Mouse (Mus musculus) heart, adult 11 months (tissue): ENCODE results near the gene Ror2.

Source experiments
- DNase-seq: peaks from one replicate; pipeline ENCODE4 v3.0.0; 2022

Ror2 gene

DNA sequence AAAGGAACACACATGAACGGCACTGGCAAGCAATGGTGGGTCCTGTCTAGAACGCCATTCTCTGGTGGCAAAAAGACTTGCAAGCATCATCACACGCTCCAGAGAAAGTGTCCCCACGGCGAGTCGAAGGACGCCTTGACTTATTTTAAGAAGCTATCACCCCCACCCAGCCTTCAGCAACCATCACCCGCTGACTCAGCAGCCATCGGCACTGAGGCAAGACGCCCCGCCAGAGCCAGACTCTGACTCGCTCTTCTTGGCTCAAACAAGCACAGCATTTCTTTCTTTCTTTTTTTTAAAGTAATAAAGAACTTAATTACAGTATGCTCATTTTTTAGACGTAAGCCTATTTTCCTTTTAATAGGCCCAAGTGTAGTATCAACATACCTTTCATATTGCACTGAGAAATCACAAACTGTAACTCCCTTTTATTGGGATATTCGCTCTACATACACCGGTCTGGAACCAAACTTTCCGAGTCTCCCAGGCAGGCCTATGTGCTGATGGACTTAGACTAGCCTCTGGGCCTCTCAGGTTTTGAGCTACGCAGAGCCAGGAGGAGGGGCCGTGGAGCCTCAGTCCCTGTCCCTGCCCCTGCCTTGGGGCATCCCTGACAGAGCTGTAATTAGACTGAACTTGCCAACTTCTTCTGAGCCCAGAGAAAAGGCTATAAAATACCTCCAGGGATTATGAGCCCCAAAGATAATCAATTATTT, 55.3 kb downstream of the Ror2 start:
- DNase-seq, result peak; percentile 88

DNA sequence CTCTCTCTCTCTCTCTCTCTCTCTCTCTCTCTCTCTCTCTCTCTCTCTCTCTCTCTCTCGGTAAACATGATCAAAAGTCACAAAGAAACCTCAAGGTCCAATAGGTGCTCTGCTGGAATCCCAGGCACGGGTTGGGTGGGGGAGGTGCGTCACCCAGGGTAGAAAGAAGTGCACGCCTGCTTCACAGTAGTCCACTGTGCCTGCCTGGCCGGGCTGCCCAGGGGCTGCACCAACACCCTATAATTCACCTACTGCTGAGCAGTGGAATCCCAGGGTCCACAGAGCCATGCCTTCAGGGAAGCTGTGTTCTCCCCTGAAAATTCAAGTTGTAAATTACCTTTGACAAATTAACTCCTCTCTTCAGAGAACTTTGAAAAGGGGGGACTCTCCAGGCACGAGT, 58.9 kb downstream of the Ror2 start:
- DNase-seq, result peak; percentile 83

DNA sequence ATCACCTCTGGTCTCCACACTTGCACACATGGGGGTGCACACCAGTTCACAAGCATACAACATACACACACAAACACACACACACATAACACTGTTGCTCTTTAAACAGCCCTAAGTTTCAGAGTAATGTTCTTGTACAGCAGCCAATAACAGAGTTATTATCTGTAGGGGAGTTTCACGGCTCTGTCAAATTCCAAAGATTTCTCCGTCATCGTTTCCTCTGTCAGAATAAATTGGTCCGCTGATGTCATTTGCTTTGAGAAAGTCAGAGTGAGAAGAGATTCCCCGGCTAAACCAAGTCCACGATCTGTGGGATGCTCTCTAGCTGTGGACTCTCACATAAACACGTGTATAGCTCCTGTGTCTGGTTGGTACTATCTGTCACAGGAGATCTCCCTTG, 59.5 kb downstream of the Ror2 start:
- DNase-seq, result peak; percentile 73

DNA sequence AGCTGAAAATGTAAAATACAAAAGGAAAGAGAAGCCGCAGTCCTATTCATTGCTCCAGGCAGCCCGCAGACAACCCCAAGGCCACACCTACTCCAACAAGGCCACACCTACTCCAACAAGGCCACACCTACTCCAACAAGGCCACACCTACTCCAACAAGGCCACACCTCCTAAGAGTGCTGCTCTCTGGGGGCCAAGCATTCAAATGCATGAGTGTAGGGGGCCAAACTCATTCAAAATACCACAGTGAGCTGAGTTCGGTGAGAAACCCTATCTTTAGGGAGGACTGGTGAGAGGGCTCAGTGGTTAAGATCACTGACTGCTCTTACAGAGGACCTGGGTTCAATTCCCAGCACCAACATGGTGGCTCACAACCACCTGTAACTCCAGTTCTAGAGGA, 60.0 kb downstream of the Ror2 start:
- no peak for DNase-seq

DNA sequence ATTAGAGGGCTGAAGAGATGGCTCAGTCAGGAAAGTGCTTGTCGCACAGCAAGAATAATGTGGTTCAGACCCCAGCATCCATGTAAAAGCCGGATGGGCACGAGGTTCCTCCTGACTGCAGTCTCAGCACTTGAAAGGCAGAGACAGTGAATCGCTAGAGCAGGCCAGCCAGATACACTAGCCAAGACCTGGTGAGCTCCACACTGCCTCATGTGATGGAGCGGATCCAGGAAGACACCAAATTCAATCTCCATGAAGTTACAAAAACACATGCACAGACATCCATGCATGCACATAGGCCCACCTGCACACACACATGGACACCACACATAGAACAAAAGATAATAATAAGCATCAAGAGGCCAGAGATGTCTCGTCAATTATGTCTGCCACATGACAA, 64.7 kb downstream of the Ror2 start:
- no peak for DNase-seq

DNA sequence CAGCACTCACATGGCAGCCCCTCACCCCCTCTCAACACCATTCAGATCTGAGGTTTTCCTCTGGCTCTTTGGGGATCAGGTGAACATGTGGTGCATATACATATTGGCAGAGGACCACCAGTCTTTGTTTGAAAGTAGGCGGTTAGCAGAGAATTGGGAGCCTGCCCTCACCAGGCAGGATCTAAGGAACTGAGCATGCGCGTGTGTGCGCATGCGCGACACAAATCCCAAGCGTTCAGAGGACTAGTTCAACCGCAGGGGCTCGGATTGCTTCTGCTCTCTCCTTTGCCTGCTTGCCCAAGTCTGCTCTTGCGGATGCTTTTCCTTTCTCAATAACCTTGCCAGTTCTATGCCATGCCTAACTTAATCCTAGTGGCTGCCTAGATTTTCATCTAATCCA, 66.0 kb downstream of the Ror2 start:
- no peak for DNase-seq

DNA sequence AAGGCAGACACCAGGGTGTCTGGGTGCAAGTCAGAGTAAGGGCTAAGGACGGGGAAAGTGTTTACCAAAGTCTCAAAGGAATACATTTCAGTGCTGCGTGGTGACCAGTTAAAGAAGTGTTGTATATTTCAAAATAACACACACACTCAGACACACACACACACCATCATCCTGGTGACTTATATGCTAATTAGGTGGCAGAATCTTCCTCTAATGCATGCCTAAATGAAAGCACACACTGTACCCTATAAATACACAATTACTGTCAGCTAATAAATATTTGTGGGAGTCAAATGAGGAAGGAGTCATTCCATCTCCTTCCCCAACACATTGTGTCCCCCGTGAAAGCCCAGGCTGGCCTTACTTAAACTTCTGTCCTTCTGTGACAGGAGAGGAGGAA, 66.5 kb downstream of the Ror2 start:
- DNase-seq, result no peak

DNA sequence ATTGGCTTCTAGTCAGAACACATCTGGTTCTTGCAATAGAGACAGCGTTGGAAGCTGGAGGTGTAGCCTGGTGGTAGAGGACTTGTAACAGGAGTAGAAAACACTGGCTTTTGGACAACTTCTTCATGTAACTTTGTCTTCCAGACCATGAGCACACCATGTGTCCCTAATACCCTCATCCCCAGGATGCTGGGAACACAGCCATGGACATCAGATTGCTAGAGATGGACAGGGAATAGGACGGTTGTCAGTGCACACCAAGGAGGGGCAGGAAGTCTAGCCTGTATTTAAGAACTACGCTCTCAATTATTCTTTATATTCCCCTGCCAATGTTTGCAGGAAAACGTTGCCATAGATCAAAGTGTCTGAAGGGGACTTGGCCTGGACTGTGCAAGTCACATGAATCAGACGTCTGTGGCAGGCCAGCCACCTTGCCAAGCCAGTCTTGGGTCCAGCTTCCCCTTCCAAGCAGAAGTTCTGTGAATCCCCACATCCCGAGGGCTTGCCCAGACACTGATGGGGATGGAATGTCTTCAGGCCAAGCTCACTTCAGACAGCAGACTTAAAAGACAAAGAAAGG, 68.4 kb downstream of the Ror2 start:
- DNase-seq, result no peak

DNA sequence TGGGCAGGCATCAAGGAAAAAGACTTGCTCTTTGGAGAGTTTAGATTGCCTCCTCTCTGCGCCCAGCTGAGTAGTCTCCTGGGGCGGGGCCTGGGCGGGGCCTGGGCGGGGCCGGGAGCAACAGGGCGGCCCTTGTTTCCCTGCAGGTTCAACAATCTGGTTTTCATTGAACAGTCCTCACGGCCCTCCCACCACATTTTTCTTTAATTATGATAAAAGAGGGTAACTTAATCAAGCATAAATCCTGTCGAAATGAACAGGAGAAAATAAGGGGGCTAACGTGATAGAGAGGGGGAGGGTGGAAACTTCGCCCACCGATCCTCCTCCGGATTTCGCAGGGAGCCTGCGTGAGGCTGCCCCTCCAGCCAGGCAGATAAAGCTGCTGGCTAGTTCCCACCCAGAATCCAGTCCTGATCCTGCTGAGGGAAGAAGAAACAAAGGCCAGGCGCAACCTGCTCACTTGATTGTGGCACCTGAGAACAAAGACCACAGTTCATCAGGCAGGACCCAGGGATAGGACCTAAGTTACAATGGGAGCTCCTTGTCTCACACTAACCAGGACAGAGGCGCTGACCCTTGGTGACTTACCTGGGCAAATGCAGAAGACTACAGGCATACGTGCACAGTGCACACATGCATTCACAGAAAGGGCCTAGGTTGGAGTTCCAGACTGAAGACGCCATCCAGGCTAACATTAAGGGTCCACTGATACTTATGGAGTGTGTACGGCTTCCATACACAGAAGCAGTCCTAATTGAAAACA, 73.8 kb downstream of the Ror2 start:
- no peak for DNase-seq

DNA sequence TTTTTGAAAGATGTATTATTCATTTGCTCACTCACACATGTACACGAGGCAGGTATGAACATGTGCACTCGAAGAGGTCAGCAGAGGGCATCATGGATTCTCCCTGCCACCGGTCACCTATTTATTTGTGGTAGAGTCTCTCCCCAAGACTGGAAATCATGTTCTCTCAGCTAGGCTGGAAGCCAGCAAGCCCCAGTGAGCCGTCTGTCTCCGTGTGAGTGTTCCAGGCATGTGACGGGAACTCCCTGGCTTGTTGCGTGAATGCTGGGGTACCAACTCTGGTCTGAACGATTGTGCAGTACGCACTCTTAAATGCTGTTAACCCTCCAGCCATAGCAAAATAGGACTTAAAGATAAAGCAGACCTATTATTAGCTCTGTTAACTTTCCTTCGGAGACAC, 77.4 kb downstream of the Ror2 start:
- DNase-seq, result no peak

DNA sequence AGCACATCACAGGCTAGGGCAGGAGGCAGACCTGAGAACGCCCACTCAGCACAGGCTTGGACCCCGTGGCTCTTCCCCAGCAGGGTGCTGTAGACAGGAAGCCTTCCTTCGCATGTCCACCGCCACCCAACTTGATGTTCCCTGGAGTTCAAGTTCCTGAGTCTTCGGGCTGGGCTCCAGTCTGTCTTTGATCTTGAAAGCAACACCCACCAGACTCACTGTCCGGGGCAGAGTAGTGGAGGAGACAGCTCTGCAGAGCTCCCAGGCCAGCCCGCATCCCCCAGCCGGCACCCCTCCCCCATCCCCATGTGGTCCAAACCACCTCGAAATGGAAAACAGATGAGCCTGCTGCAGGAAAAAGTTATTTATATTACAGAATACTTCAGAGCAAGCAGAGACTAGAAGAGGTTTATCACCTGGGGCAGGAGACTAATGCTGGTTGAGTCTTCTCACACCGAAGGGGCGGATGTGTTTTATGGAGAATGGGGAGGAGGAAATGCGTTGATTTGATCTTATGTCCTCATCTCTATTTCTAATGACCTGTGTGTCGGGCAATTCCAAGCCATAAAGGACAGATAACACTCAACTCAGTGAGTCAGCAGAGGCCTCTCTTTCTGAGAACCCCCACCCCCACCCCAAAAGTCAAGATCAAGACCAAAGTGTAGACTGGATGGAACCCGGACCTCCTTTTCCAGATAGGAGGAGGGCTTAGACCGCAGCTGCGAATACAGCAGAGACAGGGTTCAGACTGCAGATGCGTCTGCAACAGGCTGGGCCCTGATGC, 80.6 kb downstream of the Ror2 start:
- no peak for DNase-seq

DNA sequence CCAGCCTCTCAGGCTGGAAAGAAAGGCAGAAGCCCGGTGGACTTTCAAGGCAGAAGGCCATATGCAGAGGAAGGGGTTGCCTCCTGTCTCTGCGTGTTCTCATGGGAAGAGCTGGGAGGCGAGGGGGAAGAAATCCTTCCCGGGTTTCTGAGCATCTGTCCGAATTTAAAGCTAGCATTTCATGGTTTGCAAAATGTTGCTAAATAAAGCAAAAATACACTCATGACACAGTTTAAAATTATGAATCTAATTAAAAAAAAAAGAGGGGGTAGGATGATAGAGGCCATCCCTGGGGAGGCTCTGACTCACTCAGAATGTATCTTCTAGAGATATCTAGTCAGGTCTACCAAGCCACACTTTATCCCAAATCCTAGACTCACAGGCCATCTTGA, 83.5 kb downstream of the Ror2 start:
- no peak for DNase-seq

DNA sequence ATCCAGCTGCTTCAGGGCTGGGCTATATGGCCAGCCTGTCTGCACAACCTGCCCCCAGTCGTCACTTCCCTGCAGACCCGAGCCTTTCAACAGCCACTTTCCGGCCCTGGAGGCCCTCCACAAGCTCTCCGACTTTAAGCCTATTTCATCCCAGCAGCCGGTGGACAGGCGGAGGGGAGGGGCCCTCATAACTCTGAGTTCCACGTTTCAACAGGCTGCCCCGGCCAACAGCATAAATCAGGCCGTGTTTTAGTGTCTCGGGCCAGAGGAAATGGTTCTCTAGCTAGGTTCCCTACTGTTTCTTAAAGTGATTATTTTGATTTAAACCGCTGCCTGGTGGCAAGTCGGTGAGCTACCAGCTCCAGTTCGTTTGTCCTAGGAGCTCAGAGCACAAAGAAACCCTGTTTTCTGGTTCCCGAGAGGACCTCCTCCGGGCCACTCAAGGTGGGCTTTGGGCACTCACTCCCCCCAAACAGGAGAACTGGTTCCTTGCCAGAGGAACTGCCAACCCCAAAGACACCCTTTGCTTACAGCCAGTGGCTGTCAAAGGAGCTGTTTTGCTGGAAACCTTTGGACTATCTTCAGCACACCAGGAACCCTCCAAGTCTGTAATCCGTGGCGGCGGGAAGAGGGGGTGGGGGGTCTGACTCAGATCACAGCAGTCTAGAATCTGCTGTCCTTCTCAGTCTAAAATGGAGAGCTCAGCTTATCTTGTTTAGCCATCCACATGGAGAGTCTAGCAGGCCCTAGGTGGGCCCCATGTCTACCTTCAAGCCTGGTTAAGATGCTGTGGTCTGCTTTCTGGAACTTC, 84.1 kb downstream of the Ror2 start:
- peak; percentile 95 for DNase-seq

DNA sequence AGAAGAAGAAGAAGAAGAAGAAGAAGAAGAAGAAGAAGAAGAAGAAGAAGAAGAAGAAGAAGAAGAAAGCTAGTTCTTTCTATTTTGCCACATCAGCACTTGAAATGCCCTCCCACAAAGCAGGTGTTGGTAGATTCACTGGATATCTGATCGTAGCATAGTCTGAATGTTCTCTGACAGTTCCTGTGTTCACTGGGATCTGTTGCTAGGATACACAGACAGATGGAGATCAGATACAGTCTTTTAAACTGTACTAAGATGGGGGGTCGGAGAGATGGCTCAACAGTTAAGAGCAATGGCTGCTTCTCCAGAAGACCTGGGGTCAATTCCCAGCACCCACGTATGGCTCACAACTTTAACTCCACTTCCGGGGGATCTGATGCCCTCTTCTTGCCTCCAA, 85.8 kb downstream of the Ror2 start:
- no peak for DNase-seq

DNA sequence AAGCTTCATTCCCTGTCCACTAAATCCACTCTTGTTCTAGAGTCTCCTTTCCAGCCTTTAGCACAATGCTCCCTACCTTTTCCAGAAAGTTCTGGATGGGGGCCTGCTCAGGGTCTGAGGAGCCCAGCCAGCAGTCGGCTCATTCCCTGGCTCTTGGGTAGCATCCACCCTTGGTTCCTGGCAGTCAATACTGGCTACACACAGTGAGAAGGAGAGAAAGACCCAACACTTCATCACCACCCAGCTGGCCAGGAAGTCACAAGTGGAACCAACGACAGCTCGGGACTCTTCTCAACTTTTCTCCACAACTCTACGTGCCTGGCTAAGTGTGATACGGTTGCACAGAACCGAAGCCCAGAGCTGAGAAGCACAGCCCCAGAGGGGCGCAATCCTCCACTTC, 86.7 kb downstream of the Ror2 start:
- DNase-seq, result no peak

DNA sequence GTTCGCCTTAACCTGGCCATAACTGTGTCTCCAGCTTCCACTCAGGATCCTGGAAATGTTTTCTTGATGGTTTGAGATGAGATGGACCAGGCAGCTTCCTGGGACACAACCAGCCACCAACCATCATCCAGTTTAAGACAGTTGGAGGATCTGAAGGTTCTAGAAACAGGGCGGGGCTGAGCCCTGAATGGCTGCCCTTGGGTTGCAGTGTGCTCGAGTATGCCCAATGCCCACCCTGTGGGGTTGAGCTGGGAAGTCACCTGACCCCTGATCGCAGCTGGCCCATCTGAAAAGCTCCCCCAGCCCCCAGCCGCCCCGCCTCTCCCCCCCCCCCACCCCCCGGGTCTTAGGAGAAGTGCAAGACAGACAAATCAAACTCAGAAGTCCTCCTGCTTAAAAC, 89.2 kb downstream of the Ror2 start:
- no peak for DNase-seq

DNA sequence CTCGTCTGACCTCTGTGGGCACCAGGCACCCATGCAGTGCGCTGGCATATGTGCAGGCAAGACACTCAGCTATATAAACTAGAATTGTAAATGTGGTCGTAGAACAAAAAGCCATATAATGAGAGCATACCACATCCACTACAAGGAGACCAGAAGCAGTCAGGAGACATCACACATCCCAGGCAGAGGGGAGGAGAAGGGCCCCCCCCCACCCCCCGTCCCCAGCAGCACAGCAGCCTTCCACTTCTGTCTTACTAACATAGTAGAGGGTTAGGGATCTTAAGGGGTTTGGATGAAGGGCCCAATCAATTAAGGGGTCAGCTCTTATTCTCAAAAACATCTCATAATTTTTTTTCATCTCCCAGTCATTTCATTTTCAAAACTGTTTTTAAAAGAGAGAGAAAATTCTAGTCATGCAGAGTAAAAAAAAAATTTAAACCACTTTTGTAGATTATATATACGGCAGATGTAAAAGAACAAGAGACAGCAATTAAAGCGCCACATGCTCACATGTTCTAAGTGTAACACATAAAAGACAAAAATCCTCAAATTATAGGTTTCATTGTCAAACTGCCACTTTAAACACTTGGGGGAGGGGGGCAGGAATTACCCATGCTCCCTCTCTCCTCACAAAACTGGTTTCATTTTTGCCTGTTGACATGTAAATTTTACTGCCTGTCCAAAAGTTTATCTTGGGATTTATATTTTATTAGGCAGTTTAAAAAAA, 89.8 kb downstream of the Ror2 start:
- DNase-seq, result no peak

DNA sequence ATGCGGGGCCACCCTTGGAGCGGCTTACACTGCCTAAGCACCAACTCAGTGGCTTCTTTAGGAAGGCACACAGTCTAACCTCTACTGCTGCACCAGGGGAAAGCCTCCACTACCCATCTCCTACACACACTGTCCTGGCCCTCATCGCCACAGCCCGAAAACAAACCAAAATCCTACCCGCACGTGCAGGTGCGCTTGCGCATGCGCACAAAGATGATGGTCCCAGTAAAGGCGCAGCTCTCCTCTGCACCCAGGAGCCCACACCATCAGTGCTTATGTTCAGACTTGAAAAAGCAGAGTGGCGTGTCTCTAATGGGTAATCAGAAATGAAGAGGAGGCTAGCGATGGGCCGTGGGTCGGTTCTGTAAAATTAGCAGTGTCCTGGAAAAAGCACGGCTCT, 91.6 kb downstream of the Ror2 start:
- DNase-seq, result no peak

DNA sequence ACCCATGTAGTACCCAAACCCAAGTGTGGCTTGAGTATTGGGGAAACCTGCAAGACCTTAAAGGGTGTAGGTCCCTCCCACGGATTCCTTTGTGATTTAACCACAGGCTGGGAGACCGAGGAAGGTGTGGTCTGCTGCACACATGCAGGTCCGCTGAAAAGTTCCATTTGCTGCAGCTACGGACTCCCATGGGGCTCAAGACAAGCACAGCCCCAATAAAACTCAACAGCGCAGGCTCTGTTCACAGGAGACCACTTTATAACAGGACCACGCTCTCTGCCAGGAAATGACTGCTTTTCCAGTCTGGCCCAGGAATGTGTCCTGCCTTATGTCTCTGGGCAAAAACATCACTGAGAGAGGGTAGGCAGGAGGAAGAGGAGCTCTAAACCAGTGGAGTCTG, 92.2 kb downstream of the Ror2 start:
- DNase-seq, result no peak

DNA sequence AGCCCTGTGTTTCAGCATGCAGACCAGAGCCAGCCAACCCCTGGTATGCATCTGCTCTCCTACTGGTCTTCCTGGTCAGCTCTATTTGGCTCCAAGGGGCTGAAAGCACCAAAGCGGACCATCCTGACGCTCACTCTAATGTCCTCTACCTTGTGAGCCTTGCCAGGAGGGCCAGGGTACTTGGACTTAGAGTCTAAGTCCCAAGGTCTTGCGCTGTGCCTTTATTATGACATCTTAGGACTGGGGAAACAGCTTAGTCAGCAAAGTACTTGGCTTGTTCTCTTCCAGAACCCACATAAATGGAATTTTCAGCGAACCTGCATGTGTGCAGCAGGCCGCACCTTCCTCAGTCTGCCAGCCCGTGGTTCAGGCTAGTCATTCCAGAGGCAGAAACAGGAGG, 93.6 kb downstream of the Ror2 start:
- DNase-seq, result no peak

DNA sequence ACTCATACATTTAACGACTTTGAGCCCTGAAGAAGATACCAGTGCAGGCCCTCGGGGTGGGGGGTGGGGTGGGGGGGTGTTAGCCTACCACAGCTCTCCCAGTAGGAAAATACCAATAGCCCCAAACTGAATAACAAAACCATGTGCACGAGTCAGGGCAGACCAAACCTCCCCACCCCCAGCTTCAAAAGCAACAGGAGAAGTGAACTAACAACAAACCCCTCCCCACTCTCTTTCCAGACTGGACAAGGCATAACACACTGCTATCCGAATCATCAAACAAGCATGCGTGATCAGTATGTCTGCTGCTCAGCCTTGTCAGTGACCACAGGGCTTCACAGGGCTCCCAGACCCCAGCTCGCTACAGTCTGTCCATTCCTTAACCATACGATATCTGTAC, 94.3 kb downstream of the Ror2 start:
- DNase-seq, result no peak

DNA sequence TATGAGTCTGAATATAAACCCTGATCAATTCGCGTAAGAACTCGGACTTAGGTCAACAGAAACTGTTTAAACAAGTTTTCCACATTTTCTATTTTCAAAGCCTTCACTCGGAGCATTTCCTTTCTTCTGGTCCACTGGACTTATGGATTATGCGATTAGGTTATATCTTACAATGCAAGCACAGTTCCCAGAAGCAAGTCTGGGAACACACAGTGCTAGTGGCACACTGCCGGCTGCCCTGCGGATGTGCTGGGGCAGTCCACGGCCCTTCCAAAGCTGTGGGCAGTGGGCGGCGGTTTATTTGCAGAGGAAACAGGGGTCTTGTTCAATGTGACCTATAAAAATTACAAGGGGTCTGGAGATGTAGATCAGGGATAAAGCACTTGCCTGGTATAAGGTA, 97.0 kb downstream of the Ror2 start:
- no peak for DNase-seq
